Mouse (Mus musculus) forebrain, embryonic 16.5 days (tissue): ENCODE data around the gene Vps26a. TPM values are rescaled to one million over a fixed set of nuclear protein-coding genes. Genes with fewer than 3 reads are reported as not detected.
A peak's percentile ranks its signal among the peaks of the same experiment; 100 is the strongest.

Experiments used
- ATAC-seq: fragments of 200-750 bp; cut with Nextera tagmentation; 2 replicates; pipeline ENCODE4 v1.8.0; 2017; ENCODE audit warnings: mild to moderate bottlenecking, moderate library complexity
- H3K27ac ChIP-seq: fragments of 300-500 bp; sonication (generic); 2 replicates; pipeline ENCODE4 v1.5.1; 2014; ENCODE audit warnings: low read length, control low read depth
- H3K27me3 ChIP-seq: fragments of 300-500 bp; sonication (generic); replicated peaks from 2 replicates; pipeline ENCODE4 v1.6.1; 2014; ENCODE audit warnings: low read length; ENCODE audit not compliant: control insufficient read depth, insufficient read depth
- H3K36me3 ChIP-seq: fragments of 300-500 bp; sonication (generic); 2 replicates; pipeline ENCODE4 v1.6.1; 2014; ENCODE audit not compliant: control insufficient read depth, insufficient read depth
- H3K4me1 ChIP-seq: fragments of 300-500 bp; sonication (generic); replicated peaks from 2 replicates; pipeline ENCODE4 v1.6.1; 2014; ENCODE audit warnings: low read length; ENCODE audit not compliant: control insufficient read depth, insufficient read depth
- H3K4me2 ChIP-seq: fragments of 300-500 bp; sonication (generic); 2 replicates; pipeline ENCODE4 v1.6.1; 2014; ENCODE audit warnings: mild to moderate bottlenecking, low read length, control low read depth
- H3K4me3 ChIP-seq: fragments of 300-500 bp; sonication (generic); replicated peaks from 2 replicates; pipeline ENCODE4 v1.5.1; 2014; ENCODE audit warnings: mild to moderate bottlenecking, low read length, control low read depth
- H3K9ac ChIP-seq: fragments of 300-500 bp; sonication (generic); replicated peaks from 2 replicates; pipeline ENCODE4 v1.6.1; 2014; ENCODE audit warnings: low read depth, low read length, control low read depth
- H3K9me3 ChIP-seq: fragments of 300-500 bp; sonication (generic); 2 replicates; pipeline ENCODE4 v1.6.1; 2016; ENCODE audit warnings: low read length; ENCODE audit not compliant: control insufficient read depth
- whole genome bisulfite sequencing: fragments of 180-500 bp; shearing (Covaris S2); extraction: QIAGEN DNeasy Blood & Tissue Kit; methylation state at CpG from one replicate; pipeline ENCODE4 v1.1.7; 2014; 5-methylcytosine and 5-hydroxymethylcytosine counted together
- polyA plus RNA-seq: library from polyadenylated mRNA; unstranded; fragments of >200 nt; fragmentation: Nextera tagmentation; extraction: Ambion mirVana; gene quantifications from 2 replicates; pipeline ENCODE4 v1.2.1, GENCODE M21; 2015

The Vps26a gene
- 75.5 and 90.3 TPM in 2 replicates for polyA plus RNA-seq

- WGBS: 0% methylated on average over 54 of the region's 59 CpGs
- ATAC-seq: peak; percentile 90
These were observed at the start of gene Vps26a for GRCm38 (mm10) chr10:62486618-62487415. Vps26a (minus strand) TSS chr10:62486805.

DNA sequence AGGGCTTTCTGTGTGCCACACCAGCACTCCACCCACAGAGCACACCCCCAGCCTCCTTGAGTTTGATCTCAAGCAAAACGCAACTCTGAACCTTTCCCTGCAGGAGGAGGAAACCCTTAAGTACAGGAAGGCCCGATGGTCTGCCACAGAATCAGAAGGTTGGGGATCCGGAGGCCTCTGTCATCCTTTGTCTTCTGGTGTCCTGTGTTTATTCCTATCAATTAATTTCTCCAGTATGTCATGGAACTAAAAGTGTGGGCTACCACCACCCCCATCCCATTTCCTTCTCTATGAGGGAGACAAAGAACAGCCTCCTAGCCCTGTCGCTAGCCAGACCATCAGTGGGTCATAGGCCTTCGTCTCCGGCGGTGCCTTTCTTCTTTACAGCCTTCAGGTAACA, 47.9 kb upstream of the Vps26a start:
- WGBS: 86% methylated on average over 7 of the region's 7 CpGs
- Histone ChIP-seq H3K4me1 (no peaks in the 10 kb centered on the region), H3K27me3 (no peaks in the 10 kb centered on the region), H3K9ac (no peak overlapping the region), H3K4me2 (no peak overlapping the region), H3K36me3 (no peaks in the 10 kb centered on the region), H3K27ac (no peak overlapping the region), H3K9me3 (no peaks in the 10 kb centered on the region), H3K4me3 (no peak overlapping the region)
- no peak for ATAC-seq

More at GRCm38 (mm10) chr10:62486618-62487415, at the start of gene Vps26a:
- Histone ChIP-seq H3K27me3 (no peaks in the 10 kb centered on the region), H3K4me3 (peak within 1 kb of the TSS; percentile 98), H3K27ac (peak within 1 kb of the TSS; percentile 77), H3K36me3 (no peaks in the 10 kb centered on the region), H3K4me2 (peak within 1 kb of the TSS; percentile 80), H3K9ac (peak within 1 kb of the TSS; percentile 92), H3K4me1 (peaks cover 4% of the 10 kb centered on the region), H3K9me3 (no peaks in the 10 kb centered on the region)

DNA sequence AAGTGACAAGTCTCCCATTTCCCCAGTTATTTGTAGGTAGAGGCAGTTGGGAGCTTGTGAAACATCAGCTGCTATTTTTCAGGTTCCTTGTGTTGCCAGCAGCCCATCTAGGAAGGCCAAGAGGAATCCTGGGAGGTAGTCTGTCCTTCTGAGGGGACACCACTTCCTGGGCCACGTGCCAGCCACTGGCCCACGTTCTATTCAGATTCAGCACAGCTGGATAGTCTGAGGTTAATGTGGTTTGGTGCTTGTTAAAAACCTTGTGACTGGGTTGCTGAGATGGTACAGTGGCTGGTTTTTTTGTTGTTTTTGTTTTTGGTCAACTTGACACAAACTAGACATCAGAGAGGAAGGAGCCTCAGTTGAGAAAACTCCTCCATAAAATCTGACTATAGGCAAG, 46.2 kb upstream of the Vps26a start:
- H3K4me2 ChIP-seq: no peak overlapping the region
- no peaks in the 10 kb centered on the region for H3K27me3 ChIP-seq
- 39% methylated on average over 2 of the region's 2 CpGs for WGBS
- H3K9ac ChIP-seq: no peak overlapping the region
- H3K9me3 ChIP-seq: no peaks in the 10 kb centered on the region
- H3K36me3 ChIP-seq: no peaks in the 10 kb centered on the region
- no peak overlapping the region for H3K27ac ChIP-seq
- no peaks in the 10 kb centered on the region for H3K4me1 ChIP-seq
- H3K4me3 ChIP-seq: no peak overlapping the region
- ATAC-seq: no peak

GRCm38 (mm10) chr10:62530183-62530582, 43.6 kb upstream of the Vps26a start:
- H3K4me3 ChIP-seq: no peak overlapping the region
- WGBS: 89% methylated on average over 9 of the region's 9 CpGs
- H3K4me1 ChIP-seq: no peaks in the 10 kb centered on the region
- H3K9me3 ChIP-seq: no peaks in the 10 kb centered on the region
- no peak for ATAC-seq
- no peaks in the 10 kb centered on the region for H3K27me3 ChIP-seq
- H3K36me3 ChIP-seq: no peaks in the 10 kb centered on the region
- no peak overlapping the region for H3K27ac ChIP-seq
- no peak overlapping the region for H3K4me2 ChIP-seq
- no peak overlapping the region for H3K9ac ChIP-seq

GRCm38 (mm10) chr10:62527351-62527750, 40.7 kb upstream of the Vps26a start, which contains the start of gene Srgn:
Srgn (minus strand) TSS chr10:62527451.
- Histone ChIP-seq H3K9me3 (no peaks in the 10 kb centered on the region), H3K4me1 (no peaks in the 10 kb centered on the region), H3K4me3 (no peak within 1 kb of the TSS), H3K27ac (no peak within 1 kb of the TSS), H3K27me3 (no peaks in the 10 kb centered on the region), H3K4me2 (no peak within 1 kb of the TSS), H3K9ac (no peak within 1 kb of the TSS), H3K36me3 (no peaks in the 10 kb centered on the region)
- 91% methylated on average over 14 of the region's 14 CpGs for WGBS
- no peak for ATAC-seq

DNA sequence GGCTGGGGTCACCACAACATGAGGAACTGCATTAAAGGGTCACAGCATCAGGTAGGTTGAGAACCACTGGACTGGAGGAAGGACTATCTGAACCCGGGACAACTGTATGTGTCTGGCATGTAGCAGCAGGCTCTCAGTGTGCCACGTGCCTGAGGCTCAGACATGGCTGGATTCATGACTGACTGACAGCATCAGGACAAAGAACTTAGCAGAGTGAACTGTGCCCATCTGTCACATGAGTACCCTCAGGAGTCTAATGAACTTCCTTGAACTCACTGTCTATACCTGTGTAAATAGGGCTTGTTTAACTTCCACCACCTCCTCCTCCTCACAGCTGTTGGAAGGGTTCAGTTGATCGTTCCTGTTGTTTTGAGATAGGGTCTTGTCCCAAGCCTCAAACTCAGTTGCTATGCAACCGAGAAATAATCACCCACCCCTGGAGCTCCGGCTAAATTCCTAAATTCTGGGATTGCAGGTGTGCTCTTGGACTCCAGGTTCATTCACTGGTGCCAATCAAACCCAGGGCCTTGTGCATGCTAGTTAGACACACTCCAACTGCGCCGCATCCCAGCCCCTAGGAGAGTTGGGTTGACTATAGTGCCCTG, 35.8 kb upstream of the Vps26a start:
- H3K9ac ChIP-seq: no peak overlapping the region
- no peaks in the 10 kb centered on the region for H3K4me1 ChIP-seq
- 76% methylated on average over 7 of the region's 7 CpGs for WGBS
- no peaks in the 10 kb centered on the region for H3K36me3 ChIP-seq
- no peak for ATAC-seq
- no peak overlapping the region for H3K4me2 ChIP-seq
- no peaks in the 10 kb centered on the region for H3K27me3 ChIP-seq
- H3K4me3 ChIP-seq: no peak overlapping the region
- H3K27ac ChIP-seq: no peak overlapping the region
- H3K9me3 ChIP-seq: no peaks in the 10 kb centered on the region

GRCm38 (mm10) chr10:62521763-62522162, 35.2 kb upstream of the Vps26a start:
- no peak overlapping the region for H3K27ac ChIP-seq
- WGBS: 81% methylated on average over 4 of the region's 4 CpGs
- no peaks in the 10 kb centered on the region for H3K4me1 ChIP-seq
- H3K4me3 ChIP-seq: no peak overlapping the region
- H3K27me3 ChIP-seq: no peaks in the 10 kb centered on the region
- no peaks in the 10 kb centered on the region for H3K36me3 ChIP-seq
- H3K9me3 ChIP-seq: no peaks in the 10 kb centered on the region
- ATAC-seq: no peak
- no peak overlapping the region for H3K4me2 ChIP-seq
- H3K9ac ChIP-seq: no peak overlapping the region

- no peaks in the 10 kb centered on the region for H3K9me3 ChIP-seq
- H3K27ac ChIP-seq: no peak overlapping the region
- H3K4me2 ChIP-seq: no peak overlapping the region
- no peak overlapping the region for H3K4me3 ChIP-seq
- H3K9ac ChIP-seq: no peak overlapping the region
- no peaks in the 10 kb centered on the region for H3K27me3 ChIP-seq
- H3K36me3 ChIP-seq: no peaks in the 10 kb centered on the region
- H3K4me1 ChIP-seq: no peaks in the 10 kb centered on the region
- WGBS: 55% methylated on average over 2 of the region's 2 CpGs
- ATAC-seq: no peak
These were observed 34.3 kb upstream of the Vps26a start for GRCm38 (mm10) chr10:62520911-62521310.

GRCm38 (mm10) chr10:62517511-62517910, 30.9 kb upstream of the Vps26a start:
- no peaks in the 10 kb centered on the region for H3K4me1 ChIP-seq
- H3K4me3 ChIP-seq: no peak overlapping the region
- no peaks in the 10 kb centered on the region for H3K36me3 ChIP-seq
- H3K27ac ChIP-seq: no peak overlapping the region
- no peaks in the 10 kb centered on the region for H3K9me3 ChIP-seq
- ATAC-seq: no peak
- H3K4me2 ChIP-seq: no peak overlapping the region
- no peak overlapping the region for H3K9ac ChIP-seq
- WGBS: 89% methylated on average over 6 of the region's 6 CpGs
- no peaks in the 10 kb centered on the region for H3K27me3 ChIP-seq
